Mouse (Mus musculus): ENCODE measurements at regions not wholly inside any gene's neighbourhood (a gene's known extent, or its start where the extent isn't known, plus 50 kb on each side); places are given as distances from the start of the nearest gene placed in this dataset.

DNA sequence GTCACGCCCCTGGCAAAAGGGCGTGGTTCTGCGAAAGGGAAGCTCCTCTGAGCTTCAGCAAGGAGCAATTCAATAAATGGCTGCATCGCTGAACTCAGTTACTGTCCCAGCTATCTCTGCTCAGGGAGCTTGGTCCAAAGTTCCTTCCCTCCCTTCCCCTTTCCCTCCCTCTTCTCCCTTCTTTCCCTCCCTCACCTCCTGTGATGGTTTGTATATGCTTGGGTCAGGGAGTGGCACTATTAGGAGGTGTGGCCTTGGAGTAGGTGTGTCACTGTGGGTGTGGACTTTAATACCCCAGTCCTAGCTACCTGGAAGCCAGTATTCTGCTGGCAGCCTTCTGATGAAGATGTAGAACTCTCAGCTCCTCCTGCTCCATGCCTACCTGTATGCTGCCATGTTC lies 120.5 kb downstream of the Erv3 start:
- no peak for DNase-seq (ENCODE audit: low read depth)

GRCm38 (mm10) chr2:131734740-131735378 lies 124.7 kb downstream of the Erv3 start:
- DNase-seq (ENCODE audit: low read depth) = no peak

GRCm38 (mm10) chr2:131726533-131726932 lies 133.0 kb downstream of the Erv3 start:
- no peak for DNase-seq (ENCODE audit: low read depth)

DNA sequence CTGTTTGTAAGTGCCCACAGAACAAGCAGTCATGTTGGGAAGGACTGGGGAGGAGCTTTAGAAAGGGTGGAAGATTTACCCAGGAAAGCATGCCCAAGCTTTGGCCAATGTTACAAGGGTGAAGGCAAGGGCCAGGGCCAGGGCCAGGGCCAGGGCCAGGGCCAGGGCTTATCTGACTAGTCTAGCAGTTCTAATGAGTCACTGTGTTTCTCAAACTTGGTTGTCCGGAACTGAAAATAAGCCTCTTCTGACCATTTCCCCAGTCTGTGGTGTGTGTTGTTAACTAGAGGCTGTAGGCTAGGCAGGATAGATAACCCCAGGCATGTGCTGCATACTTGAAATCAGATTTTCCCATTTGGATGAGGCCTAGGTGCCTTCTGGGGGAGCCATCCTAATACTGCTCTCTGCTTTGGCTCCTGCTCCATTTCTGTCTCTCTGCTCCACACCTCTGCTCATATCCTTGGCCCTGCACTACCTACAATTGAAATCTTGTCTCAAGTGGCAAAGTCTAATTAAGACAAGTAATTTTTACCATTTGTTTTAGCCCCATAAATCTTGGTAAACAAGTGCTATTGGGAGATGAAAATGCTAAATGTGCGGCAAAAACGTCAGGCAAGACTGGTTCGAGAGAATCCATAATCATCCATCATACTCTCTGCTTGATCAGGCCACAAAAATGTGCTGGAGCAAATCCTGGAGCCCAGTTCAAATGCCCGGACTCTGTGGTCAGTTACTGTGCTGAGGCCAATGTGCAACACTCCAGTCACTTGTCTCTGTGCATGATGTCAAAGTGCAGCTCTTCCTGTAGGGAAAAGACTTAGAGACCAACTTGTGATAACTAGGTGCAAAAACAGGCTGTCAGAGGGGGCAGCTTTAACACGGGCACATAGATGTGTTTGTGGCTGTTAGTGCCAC lies 137.7 kb downstream of the Erv3 start:
- peak; percentile 89 for DNase-seq (ENCODE audit: low read depth)

- DNase-seq (ENCODE audit: low read depth) = no peak
Observed at GRCm38 (mm10) chr2:131717561-131717960, 142.0 kb downstream of the Erv3 start.

GRCm38 (mm10) chr2:131716841-131717240 lies 142.7 kb downstream of the Erv3 start:
- no peak for DNase-seq (ENCODE audit: low read depth)

- DNase-seq (ENCODE audit: low read depth) = no peak
Observed at GRCm38 (mm10) chr2:131715381-131715780, 144.2 kb downstream of the Erv3 start.

- DNase-seq (ENCODE audit: low read depth) = no peak
Observed at GRCm38 (mm10) chr2:131711886-131712285, 147.7 kb downstream of the Erv3 start.

GRCm38 (mm10) chr2:131706565-131706964 lies 144.5 kb upstream of the Adra1d start:
- DNase-seq (ENCODE audit: low read depth) = no peak

DNA sequence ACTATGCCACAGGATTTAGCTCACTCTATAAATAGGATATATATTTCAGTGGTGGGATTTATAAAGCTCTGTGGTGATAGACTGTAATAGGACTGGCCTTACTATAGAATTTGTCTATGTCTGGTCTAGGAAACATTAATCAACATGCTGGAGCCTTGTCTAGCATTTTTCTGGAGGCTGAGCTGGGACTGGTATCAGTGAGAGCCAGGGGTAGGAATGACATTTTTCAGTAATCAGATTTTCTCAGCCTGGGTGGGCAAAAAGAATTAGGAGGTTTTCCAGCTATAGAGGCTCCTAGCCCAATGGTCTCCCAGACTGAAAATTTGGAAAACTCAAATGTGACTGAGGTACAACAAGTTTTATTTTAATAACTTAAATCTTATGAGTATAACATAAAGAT lies 142.3 kb upstream of the Adra1d start:
- no peak for DNase-seq (ENCODE audit: low read depth)

DNA sequence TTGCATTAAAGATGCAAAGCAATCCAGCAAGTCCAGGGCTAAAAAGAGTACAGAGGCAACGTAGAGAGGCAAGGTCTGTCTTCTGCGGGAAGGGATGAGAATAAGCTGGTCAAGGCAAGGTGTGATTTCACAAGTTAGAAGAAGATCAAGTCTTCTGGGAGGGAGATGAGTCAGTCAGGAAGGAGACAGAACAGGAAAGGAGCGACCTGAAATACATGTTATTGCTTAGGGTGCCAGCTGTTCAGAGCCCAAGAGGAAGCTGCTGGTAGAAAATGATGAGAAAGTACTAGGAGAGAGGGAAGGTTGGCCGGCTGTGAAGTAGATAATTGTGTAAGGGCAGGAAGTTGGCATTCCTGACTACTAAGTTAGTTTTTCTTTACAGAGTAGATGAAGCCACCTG lies 140.1 kb upstream of the Adra1d start:
- no peak for DNase-seq (ENCODE audit: low read depth)

DNA sequence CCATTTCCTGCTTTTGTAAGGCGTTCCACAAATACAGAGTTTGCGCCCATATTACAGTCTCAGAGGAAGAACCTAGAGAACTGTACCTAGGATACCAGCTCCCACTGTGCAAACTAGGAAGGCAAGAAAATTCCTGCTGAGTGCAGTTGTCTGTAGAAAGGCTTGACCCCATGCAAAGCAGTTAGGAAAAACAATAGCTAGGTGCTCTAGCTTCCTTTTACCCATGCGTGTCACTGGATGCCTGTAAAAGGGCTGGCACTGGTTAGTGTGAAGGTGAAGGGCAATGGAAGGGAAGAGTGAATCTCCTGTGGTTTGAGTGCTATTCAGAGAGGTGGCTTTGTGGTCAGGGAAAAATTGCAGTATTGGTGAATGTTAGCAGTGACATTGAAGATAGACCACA lies 137.7 kb upstream of the Adra1d start:
- DNase-seq (ENCODE audit: low read depth) = no peak

DNA sequence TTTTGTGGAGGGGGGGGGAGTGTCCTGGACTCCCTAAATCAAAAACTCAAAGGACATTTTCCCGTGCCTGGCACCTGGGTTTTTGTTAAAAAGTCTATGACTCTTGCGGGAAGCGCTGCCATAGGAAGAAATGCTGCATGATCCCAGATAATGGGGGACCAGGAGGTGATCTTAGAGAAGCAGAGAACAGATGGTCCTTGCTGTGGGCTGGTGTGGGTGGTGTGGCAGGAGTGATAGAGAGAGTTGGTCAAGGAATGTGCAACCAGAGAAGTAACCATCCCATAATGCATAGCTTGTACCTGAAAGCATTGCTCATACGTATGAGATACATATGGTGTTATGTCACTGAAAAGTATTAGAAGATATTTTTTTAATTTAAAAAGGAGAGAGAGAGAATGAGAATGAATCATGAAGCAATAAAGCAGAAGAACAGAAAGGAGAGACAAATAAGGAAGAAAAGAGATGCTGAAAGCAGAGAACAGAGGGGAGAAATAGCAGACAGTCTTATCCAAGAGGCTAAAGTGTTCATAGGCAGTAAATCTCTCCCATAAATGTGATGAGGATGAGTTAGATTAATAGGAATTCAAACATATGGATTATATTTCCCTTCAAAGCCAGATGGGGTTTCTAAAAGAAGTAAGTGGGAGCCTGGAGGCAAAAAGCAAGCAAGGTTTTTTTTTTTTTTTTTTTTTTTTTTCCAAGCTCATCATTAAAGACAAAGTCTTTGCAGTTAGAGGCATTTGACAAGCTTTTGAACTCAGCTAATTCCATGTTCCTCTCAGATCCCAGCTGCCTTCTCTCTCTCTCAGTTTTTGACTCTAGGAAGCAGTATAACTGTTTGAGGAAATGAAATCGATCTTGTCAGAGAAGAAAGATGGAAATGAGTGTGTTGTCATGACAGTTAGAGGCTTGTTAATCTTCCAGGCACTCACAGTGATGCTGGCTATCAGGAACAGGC lies 136.2 kb upstream of the Adra1d start:
- no peak for DNase-seq (ENCODE audit: low read depth)

GRCm38 (mm10) chr2:131696307-131696706 lies 134.2 kb upstream of the Adra1d start:
- no peak for DNase-seq (ENCODE audit: low read depth)

GRCm38 (mm10) chr2:131689996-131690395 lies 127.9 kb upstream of the Adra1d start:
- no peak for DNase-seq (ENCODE audit: low read depth)

DNA sequence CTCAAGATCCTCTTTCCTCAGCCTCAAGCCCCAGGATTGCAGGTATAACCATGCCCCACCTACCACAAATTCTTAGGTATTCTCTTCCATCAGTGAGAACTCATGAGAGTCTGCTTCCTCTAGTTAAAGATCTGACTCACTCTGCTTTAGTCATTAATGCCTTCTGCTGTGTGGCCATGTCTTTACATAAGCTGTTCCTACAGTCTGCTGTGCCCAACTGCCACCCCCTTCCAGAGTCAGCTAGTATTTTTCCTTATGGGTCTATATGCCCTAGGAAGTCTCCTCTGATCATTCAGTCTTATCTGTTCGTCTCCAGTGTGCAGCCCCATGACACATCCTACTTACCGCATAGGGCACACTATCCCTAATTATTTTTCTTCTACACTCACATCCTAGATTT lies 126.2 kb upstream of the Adra1d start:
- DNase-seq (ENCODE audit: low read depth) = no peak

DNA sequence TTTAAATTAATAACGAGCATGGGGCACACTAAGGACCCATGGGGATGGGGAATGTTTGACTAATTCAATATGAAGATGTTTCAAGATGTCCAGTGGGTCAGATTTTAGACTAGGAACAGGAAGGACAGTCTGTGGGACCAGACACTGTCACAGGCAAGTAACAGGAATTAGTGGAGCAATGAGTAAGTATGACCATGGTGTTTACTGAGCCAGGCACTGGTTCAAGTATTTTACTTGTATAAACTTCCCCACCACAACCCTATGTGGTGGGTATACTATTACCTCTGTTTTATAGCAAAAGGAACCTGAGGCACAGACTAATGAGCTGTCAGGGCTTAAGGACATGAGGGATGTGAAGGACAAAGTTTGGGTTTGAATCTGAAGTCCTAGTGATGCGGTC lies 125.4 kb upstream of the Adra1d start:
- no peak for DNase-seq (ENCODE audit: low read depth)

GRCm38 (mm10) chr2:131686748-131687147 lies 124.7 kb upstream of the Adra1d start:
- no peak for DNase-seq (ENCODE audit: low read depth)

DNA sequence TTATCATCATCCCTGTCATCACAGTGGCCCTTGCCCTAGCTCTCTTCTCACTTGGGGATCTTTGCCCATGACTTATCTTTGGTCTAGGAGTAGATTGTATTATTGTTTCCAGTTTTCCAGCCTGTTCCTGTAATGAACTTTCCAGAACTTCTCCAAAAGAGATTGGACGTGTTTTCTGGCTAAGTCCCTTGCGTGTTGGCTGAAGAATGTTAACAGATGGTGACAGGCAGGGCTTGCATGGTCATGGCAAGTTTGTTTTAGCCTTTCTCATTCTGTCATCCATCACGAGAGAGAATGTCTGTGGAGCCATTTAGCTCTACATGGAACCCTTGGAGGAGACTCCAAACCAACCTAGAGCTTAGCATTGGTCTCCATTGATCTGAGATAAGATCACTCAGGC lies 123.2 kb upstream of the Adra1d start:
- DNase-seq (ENCODE audit: low read depth) = no peak

- no peak for DNase-seq (ENCODE audit: low read depth)
Observed at GRCm38 (mm10) chr2:131683734-131684133, 121.7 kb upstream of the Adra1d start.

DNA sequence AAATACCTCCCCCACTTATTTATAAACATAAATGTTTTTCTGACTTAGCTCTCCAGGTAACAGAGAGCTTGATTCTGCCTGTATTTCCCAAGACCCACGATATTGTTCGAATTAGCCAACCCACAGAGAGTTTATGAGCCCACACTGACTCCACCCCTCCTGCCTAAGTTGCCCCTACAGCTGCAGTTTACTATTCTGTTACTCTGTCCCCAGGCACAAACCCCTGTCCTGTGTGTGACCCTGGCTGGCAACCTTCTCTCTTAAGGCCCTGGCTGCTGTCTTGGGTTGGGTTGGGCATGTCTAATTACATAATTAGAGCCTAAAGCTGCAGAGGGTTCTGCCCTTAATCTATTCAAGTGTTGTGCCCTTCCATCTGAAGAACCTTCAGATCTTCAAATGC lies 116.4 kb upstream of the Adra1d start:
- DNase-seq (ENCODE audit: low read depth) = no peak

GRCm38 (mm10) chr2:131676736-131677135 lies 114.7 kb upstream of the Adra1d start:
- DNase-seq (ENCODE audit: low read depth) = no peak

Data from fibroblast of lung, adult 2 months (primary cell).